Mouse (Mus musculus): ENCODE measurements around the gene Gfra1. TPM values are rescaled to one million over a fixed set of nuclear protein-coding genes. Genes with fewer than 3 reads are reported as not detected.

Gene Gfra1
- polyA plus RNA-seq, 1 experiment from 2014 or later = 10.7 TPM

DNA sequence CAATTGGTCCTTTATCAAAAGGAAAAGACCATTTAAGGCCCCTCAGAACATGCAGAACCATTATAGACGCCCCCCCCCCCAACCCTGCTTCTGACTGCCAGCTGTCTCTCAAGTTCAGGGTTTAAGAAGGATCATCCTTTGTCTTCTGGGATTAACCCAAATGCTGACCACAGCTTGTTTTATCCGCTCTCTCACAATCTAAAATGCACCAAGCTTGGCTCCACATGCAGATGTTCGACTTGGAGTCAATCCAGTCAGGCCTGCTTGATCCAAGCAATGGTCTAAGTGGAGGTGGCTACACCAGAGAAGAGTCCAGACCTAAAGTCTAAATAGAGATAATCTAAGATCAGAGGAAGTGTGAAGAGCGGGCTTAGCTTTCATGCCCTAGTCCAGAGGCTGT lies 114.4 kb downstream of the Gfra1 start:
- DNase-seq (ENCODE audit: low spot score) = no peak
- 76% methylated on average over 4 of the region's 4 CpGs for WGBS
- Histone ChIP-seq H3K4me2 (no peak overlapping the region), H3K9me3 (ENCODE audit: control insufficient read depth, low read length) (no peaks in the 10 kb centered on the region), H3K27me3 (replicated peaks; ENCODE audit: control insufficient read depth, insufficient read depth, low read length) (no peaks in the 10 kb centered on the region), H3K36me3 (ENCODE audit: control insufficient read depth, insufficient read depth, low read length) (no peaks in the 10 kb centered on the region), H3K27ac (ENCODE audit: low read depth, low read length) (no peak overlapping the region), H3K4me1 (replicated peaks; ENCODE audit: control insufficient read depth, insufficient read depth, low read length) (no peaks in the 10 kb centered on the region), H3K9ac (ENCODE audit: low read depth, low read length) (no peak overlapping the region), H3K4me3 (ENCODE audit: low read depth, low read length) (no peak overlapping the region)
- no peak for ATAC-seq (replicated peaks; ENCODE audit: low FRiP score)

DNA sequence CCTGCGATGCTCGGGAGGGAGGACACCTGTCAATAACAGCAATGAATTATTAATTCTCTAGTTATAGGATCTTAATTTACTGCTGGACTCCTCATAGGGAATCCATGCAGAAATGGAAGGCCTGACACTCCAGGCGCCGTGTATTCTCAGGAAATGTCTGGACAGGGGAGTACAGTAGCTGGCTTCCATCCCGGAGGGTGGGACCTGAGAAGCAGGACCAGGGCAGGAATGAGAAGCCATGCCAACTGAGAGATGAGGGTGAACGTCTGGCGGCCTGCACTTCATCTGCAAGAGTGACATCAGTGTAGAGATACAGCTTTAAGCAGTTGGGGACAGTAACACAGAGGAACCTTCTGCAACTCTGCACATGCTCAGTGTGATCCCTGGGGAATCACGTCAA lies 115.5 kb downstream of the Gfra1 start:
- 83% methylated on average over 8 of the region's 8 CpGs for WGBS
- DNase-seq (ENCODE audit: low spot score) (no peak), ATAC-seq (replicated peaks; ENCODE audit: low FRiP score) (no peak)
- Histone ChIP-seq H3K4me1 (replicated peaks; ENCODE audit: control insufficient read depth, insufficient read depth, low read length) (no peaks in the 10 kb centered on the region), H3K36me3 (ENCODE audit: control insufficient read depth, insufficient read depth, low read length) (no peaks in the 10 kb centered on the region), H3K4me2 (no peak overlapping the region), H3K4me3 (ENCODE audit: low read depth, low read length) (no peak overlapping the region), H3K9ac (ENCODE audit: low read depth, low read length) (no peak overlapping the region), H3K27ac (ENCODE audit: low read depth, low read length) (no peak overlapping the region), H3K27me3 (replicated peaks; ENCODE audit: control insufficient read depth, insufficient read depth, low read length) (no peaks in the 10 kb centered on the region), H3K9me3 (ENCODE audit: control insufficient read depth, low read length) (no peaks in the 10 kb centered on the region)

DNA sequence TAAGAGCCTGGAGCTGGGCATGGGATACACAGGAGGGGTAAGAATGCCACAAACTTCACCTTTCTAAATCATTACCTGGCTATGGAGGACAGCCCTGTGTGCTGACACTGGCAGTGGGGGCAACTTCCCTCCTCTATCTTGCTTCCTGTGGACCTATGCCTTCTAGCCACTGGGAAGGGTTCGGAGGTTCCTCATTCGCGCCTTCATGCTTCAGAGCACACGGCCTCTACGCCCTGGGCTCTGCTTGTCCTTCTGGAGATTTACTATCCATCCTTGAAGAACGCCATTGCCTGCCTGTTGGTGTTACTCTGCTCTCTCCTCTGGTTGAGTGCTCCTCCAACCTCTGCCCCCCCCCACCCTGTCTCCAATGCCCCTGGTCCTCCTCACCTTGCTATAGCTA lies 118.9 kb downstream of the Gfra1 start:
- no peak overlapping the region for H3K27ac ChIP-seq (ENCODE audit: low read depth, low read length)
- no peaks in the 10 kb centered on the region for H3K36me3 ChIP-seq (ENCODE audit: control insufficient read depth, insufficient read depth, low read length)
- WGBS = 76% methylated on average over 6 of the region's 6 CpGs
- H3K9ac ChIP-seq (ENCODE audit: low read depth, low read length) = no peak overlapping the region
- no peak overlapping the region for H3K4me2 ChIP-seq
- no peaks in the 10 kb centered on the region for H3K4me1 ChIP-seq (replicated peaks; ENCODE audit: control insufficient read depth, insufficient read depth, low read length)
- ATAC-seq (replicated peaks; ENCODE audit: low FRiP score) = no peak
- H3K4me3 ChIP-seq (ENCODE audit: low read depth, low read length) = no peak overlapping the region
- H3K27me3 ChIP-seq (replicated peaks; ENCODE audit: control insufficient read depth, insufficient read depth, low read length) = no peaks in the 10 kb centered on the region
- no peak for DNase-seq (ENCODE audit: low spot score)
- H3K9me3 ChIP-seq (ENCODE audit: control insufficient read depth, low read length) = no peaks in the 10 kb centered on the region

DNA sequence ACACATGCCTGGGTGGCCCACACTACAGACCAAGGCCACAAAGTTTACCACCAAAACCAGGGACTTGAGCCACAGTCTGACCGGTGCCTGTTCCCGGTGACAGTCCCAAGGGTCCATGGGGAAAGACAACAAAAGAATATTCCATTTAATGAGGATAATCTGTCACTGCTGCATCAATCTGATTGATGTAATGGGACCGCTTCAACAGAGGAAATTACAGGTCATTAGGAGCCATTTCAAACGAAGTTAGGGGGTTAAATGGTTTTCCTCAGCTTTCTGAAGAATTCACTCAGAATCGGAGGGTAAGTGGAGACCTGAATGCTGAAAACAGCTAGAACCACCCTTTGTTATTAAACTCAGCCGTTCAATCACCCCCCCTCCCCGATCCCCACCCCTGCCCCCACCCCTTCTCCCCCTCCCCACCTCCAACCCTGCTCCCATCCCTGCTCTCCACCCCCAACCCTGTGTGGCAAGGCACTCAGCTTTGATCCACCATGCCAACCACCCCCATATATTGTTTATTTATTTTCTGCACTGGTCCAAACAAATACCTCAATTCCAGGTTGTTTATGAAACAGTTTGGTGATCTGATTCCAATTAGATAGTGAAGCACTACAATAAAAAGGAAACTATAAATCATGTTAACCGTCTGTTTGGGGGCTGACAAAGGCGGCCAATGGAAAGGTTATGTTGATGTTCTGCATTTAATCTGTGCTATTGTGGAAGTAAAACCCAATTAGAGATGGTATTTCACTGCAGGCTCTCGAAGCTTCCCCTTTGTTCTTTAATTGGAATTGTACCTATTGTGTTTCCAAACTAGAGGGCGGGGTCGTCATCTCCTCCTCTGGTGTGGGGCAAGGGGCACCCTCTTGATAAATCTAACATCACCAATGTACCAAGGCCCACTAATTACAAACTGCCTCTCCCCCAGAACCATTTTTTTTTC lies 119.9 kb downstream of the Gfra1 start:
- no peak for ATAC-seq (replicated peaks; ENCODE audit: low FRiP score)
- Histone ChIP-seq H3K27me3 (replicated peaks; ENCODE audit: control insufficient read depth, insufficient read depth, low read length) (no peaks in the 10 kb centered on the region), H3K27ac (ENCODE audit: low read depth, low read length) (no peak overlapping the region), H3K9me3 (ENCODE audit: control insufficient read depth, low read length) (no peaks in the 10 kb centered on the region), H3K4me2 (no peak overlapping the region), H3K9ac (ENCODE audit: low read depth, low read length) (no peak overlapping the region), H3K36me3 (ENCODE audit: control insufficient read depth, insufficient read depth, low read length) (no peaks in the 10 kb centered on the region), H3K4me3 (ENCODE audit: low read depth, low read length) (no peak overlapping the region), H3K4me1 (replicated peaks; ENCODE audit: control insufficient read depth, insufficient read depth, low read length) (no peaks in the 10 kb centered on the region)
- DNase-seq (ENCODE audit: low spot score) = no peak
- WGBS = 64% methylated on average over 12 of the region's 12 CpGs

- Histone ChIP-seq H3K4me1 (replicated peaks; ENCODE audit: control insufficient read depth, insufficient read depth, low read length) (no peaks in the 10 kb centered on the region), H3K4me3 (ENCODE audit: low read depth, low read length) (no peak overlapping the region), H3K27me3 (replicated peaks; ENCODE audit: control insufficient read depth, insufficient read depth, low read length) (no peaks in the 10 kb centered on the region), H3K36me3 (ENCODE audit: control insufficient read depth, insufficient read depth, low read length) (no peaks in the 10 kb centered on the region), H3K9me3 (ENCODE audit: control insufficient read depth, low read length) (no peaks in the 10 kb centered on the region), H3K4me2 (no peak overlapping the region), H3K27ac (ENCODE audit: low read depth, low read length) (no peak overlapping the region), H3K9ac (ENCODE audit: low read depth, low read length) (no peak overlapping the region)
- no peak for DNase-seq (ENCODE audit: low spot score)
- WGBS = 63% methylated on average over 5 of the region's 5 CpGs
- no peak for ATAC-seq (replicated peaks; ENCODE audit: low FRiP score)
Measured at GRCm38 (mm10) chr19:58329305-58329704, 126.4 kb downstream of the Gfra1 start.

GRCm38 (mm10) chr19:58328014-58328413 lies 127.7 kb downstream of the Gfra1 start:
- Histone ChIP-seq H3K4me3 (ENCODE audit: low read depth, low read length) (no peak overlapping the region), H3K27me3 (replicated peaks; ENCODE audit: control insufficient read depth, insufficient read depth, low read length) (no peaks in the 10 kb centered on the region), H3K36me3 (ENCODE audit: control insufficient read depth, insufficient read depth, low read length) (no peaks in the 10 kb centered on the region), H3K4me1 (replicated peaks; ENCODE audit: control insufficient read depth, insufficient read depth, low read length) (no peaks in the 10 kb centered on the region), H3K4me2 (no peak overlapping the region), H3K27ac (ENCODE audit: low read depth, low read length) (no peak overlapping the region), H3K9ac (ENCODE audit: low read depth, low read length) (no peak overlapping the region), H3K9me3 (ENCODE audit: control insufficient read depth, low read length) (no peaks in the 10 kb centered on the region)
- ATAC-seq (replicated peaks; ENCODE audit: low FRiP score) (no peak), DNase-seq (ENCODE audit: low spot score) (no peak)
- 66% methylated on average over 5 of the region's 5 CpGs for WGBS

- WGBS = 78% methylated on average over 5 of the region's 5 CpGs
- Histone ChIP-seq H3K27ac (ENCODE audit: low read depth, low read length) (no peak overlapping the region), H3K27me3 (replicated peaks; ENCODE audit: control insufficient read depth, insufficient read depth, low read length) (no peaks in the 10 kb centered on the region), H3K4me2 (no peak overlapping the region), H3K4me3 (ENCODE audit: low read depth, low read length) (no peak overlapping the region), H3K36me3 (ENCODE audit: control insufficient read depth, insufficient read depth, low read length) (no peaks in the 10 kb centered on the region; the same call in 1 of the 2 replicates), H3K9ac (ENCODE audit: low read depth, low read length) (no peak overlapping the region), H3K9me3 (ENCODE audit: control insufficient read depth, low read length) (peaks cover 12% of the 10 kb centered on the region), H3K4me1 (replicated peaks; ENCODE audit: control insufficient read depth, insufficient read depth, low read length) (no peaks in the 10 kb centered on the region)
- ATAC-seq (replicated peaks; ENCODE audit: low FRiP score) = no peak
- no peak for DNase-seq (ENCODE audit: low spot score)
Measured at GRCm38 (mm10) chr19:58316474-58316873, 139.2 kb downstream of the Gfra1 start.

GRCm38 (mm10) chr19:58315681-58316080 lies 140.0 kb downstream of the Gfra1 start:
- Histone ChIP-seq H3K27me3 (replicated peaks; ENCODE audit: control insufficient read depth, insufficient read depth, low read length) (no peaks in the 10 kb centered on the region), H3K4me3 (ENCODE audit: low read depth, low read length) (no peak overlapping the region), H3K27ac (ENCODE audit: low read depth, low read length) (no peak overlapping the region), H3K4me1 (replicated peaks; ENCODE audit: control insufficient read depth, insufficient read depth, low read length) (no peaks in the 10 kb centered on the region), H3K9me3 (ENCODE audit: control insufficient read depth, low read length) (peaks cover 12% of the 10 kb centered on the region), H3K9ac (ENCODE audit: low read depth, low read length) (no peak overlapping the region), H3K4me2 (no peak overlapping the region), H3K36me3 (ENCODE audit: control insufficient read depth, insufficient read depth, low read length) (no peaks in the 10 kb centered on the region; the same call in 1 of the 2 replicates)
- WGBS = 83% methylated on average over 5 of the region's 5 CpGs
- DNase-seq (ENCODE audit: low spot score) (no peak), ATAC-seq (replicated peaks; ENCODE audit: low FRiP score) (no peak)

DNA sequence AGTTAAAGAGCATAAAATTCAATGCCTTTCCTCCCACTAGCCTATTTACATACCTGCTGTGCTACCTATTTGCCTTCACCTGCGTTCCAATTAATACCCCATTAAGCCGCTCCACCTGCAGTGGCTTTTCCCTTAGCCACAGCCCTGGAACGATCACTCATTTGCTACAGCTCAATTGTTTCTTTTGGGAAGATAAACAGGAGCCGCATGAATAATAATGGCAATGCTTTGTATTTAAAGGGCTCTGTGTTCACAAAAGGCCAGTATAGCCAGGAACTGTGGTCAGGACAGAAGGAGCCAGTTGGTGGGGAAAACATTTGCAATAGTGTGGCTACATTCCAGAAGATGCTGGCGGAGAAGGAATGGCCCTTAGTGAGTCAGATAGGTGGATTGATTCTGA lies 141.1 kb downstream of the Gfra1 start:
- no peak overlapping the region for H3K4me2 ChIP-seq
- H3K4me3 ChIP-seq (ENCODE audit: low read depth, low read length) = no peak overlapping the region
- H3K36me3 ChIP-seq (ENCODE audit: control insufficient read depth, insufficient read depth, low read length) = no peaks in the 10 kb centered on the region; the same call in 1 of the 2 replicates
- no peak for DNase-seq (ENCODE audit: low spot score)
- no peaks in the 10 kb centered on the region for H3K27me3 ChIP-seq (replicated peaks; ENCODE audit: control insufficient read depth, insufficient read depth, low read length)
- H3K27ac ChIP-seq (ENCODE audit: low read depth, low read length) = no peak overlapping the region
- WGBS = 86% methylated on average over 5 of the region's 5 CpGs
- H3K4me1 ChIP-seq (replicated peaks; ENCODE audit: control insufficient read depth, insufficient read depth, low read length) = no peaks in the 10 kb centered on the region
- peaks cover 12% of the 10 kb centered on the region for H3K9me3 ChIP-seq (ENCODE audit: control insufficient read depth, low read length)
- no peak for ATAC-seq (replicated peaks; ENCODE audit: low FRiP score)
- no peak overlapping the region for H3K9ac ChIP-seq (ENCODE audit: low read depth, low read length)
